Mouse (Mus musculus) lung, embryonic 14.5 days (tissue): Measurements from ENCODE around the gene Tnk1. TPM values are rescaled to one million over a fixed set of nuclear protein-coding genes. Genes with fewer than 3 reads are reported as not detected.

ENCODE experiments used
- ATAC-seq: fragments of 200-750 bp; cut with Nextera tagmentation; 2 replicates; pipeline ENCODE4 v1.8.0; 2017; ENCODE audit warnings: mild to moderate bottlenecking, moderate TSS enrichment, moderate library complexity; ENCODE audit not compliant: insufficient read depth
- DNase-seq: peaks from one replicate; pipeline ENCODE4 v3.0.0-alpha.2; 2015
- H3K27ac ChIP-seq: fragments of 300-500 bp; sonication (generic); 2 replicates; pipeline ENCODE4 v1.5.1; 2014; ENCODE audit warnings: low read depth, mild to moderate bottlenecking, moderate library complexity
- H3K27me3 ChIP-seq: fragments of 300-500 bp; sonication (generic); 2 replicates; pipeline ENCODE4 v1.6.1; 2014; ENCODE audit warnings: low read length, control low read depth; ENCODE audit not compliant: insufficient read depth
- H3K36me3 ChIP-seq: fragments of 300-500 bp; sonication (generic); 2 replicates; pipeline ENCODE4 v1.6.1; 2014; ENCODE audit warnings: control low read depth; ENCODE audit not compliant: insufficient read depth
- H3K4me1 ChIP-seq: fragments of 300-500 bp; sonication (generic); 2 replicates; pipeline ENCODE4 v1.6.1; 2014; ENCODE audit warnings: antibody characterized with exemption, control low read depth; ENCODE audit not compliant: insufficient read depth
- H3K4me2 ChIP-seq: fragments of 300-500 bp; sonication (generic); 2 replicates; pipeline ENCODE4 v1.6.1; 2014; ENCODE audit warnings: mild to moderate bottlenecking
- H3K4me3 ChIP-seq: fragments of 300-500 bp; sonication (generic); 2 replicates; pipeline ENCODE4 v1.5.1; 2014; ENCODE audit warnings: low read depth, low read length
- H3K9ac ChIP-seq: fragments of 300-500 bp; sonication (generic); 2 replicates; pipeline ENCODE4 v1.6.1; 2014
- H3K9me3 ChIP-seq: fragments of 300-500 bp; sonication (generic); 2 replicates; pipeline ENCODE4 v1.6.1; 2016; ENCODE audit warnings: low read depth, low read length, control low read depth
- CTCF ChIP-seq: IDR thresholded peaks from 2 replicates; pipeline ENCODE4 v1.5.1; 2016; ENCODE audit warnings: antibody characterized with exemption, low read depth
- WGBS: fragments of 180-500 bp; shearing (Covaris S2); extraction: QIAGEN DNeasy Blood & Tissue Kit; methylation state at CpG from one replicate; pipeline ENCODE4 v1.1.7; 2014; 5-methylcytosine and 5-hydroxymethylcytosine counted together
- polyA plus RNA-seq: library from polyadenylated mRNA; unstranded; fragments of >200 nt; fragmentation: Nextera tagmentation; extraction: Ambion mirVana; gene quantifications from 2 replicates; pipeline ENCODE4 v1.2.1, GENCODE M21; 2014

Gene Tnk1
- polyA plus RNA-seq, 1 experiment from 2014 or later, result 6.1 TPM

- H3K27me3 ChIP-seq, result peaks cover 14% of the 10 kb centered on the region; the same call in 1 of the 2 replicates
- peak overlapping the region; percentile 73 for H3K4me3 ChIP-seq
- 8% methylated on average over 46 of the region's 48 CpGs for whole genome bisulfite sequencing
- ATAC-seq (no peak), DNase-seq (peak; percentile 60)
- no peak overlapping the region for H3K27ac ChIP-seq
- no peaks in the 10 kb centered on the region for H3K9me3 ChIP-seq
- H3K9ac ChIP-seq, result peak overlapping the region; percentile 55
- peaks cover 27% of the 10 kb centered on the region for H3K36me3 ChIP-seq
- H3K4me2 ChIP-seq, result peak overlapping the region; percentile 75
- TF ChIP-seq CTCF, result no peak
- H3K4me1 ChIP-seq, result peaks cover 16% of the 10 kb centered on the region; the same call in 1 of the 2 replicates
Measured at GRCm38 (mm10) chr11:69834001-69834549, 24.5 kb downstream of the Tnk1 start.

DNA sequence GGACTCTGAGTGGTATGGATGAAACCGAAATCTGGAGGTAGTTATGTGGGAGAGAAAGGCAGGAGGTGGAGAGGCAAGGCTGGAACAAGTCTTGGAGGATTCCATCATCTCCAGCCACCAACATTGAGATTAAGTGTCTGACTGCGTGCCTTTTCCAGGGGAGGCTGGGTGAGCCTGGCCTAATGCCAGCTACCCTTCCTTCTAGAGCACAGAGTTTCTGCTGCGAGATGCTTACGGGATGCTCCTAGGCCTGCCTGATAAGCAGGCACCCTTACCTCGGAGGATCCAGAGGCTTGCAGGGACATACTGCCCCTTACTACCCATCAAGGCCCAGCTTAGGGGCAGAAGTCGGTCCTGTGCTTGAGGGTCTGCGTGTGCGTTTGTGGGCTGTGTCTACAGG lies 25.0 kb downstream of the Tnk1 start:
- ATAC-seq (no peak), DNase-seq (no peak)
- Histone ChIP-seq H3K9ac (peak overlapping the region; percentile 55), H3K9me3 (no peaks in the 10 kb centered on the region), H3K27me3 (peaks cover 14% of the 10 kb centered on the region; the same call in 1 of the 2 replicates), H3K36me3 (peaks cover 32% of the 10 kb centered on the region), H3K27ac (no peak overlapping the region), H3K4me3 (peak overlapping the region; percentile 73), H3K4me2 (peak overlapping the region; percentile 75), H3K4me1 (peaks cover 16% of the 10 kb centered on the region; the same call in 1 of the 2 replicates)
- WGBS, result 51% methylated on average over 8 of the region's 8 CpGs
- no peak for TF ChIP-seq CTCF

- Histone ChIP-seq H3K36me3 (peaks cover 71% of the 10 kb centered on the region), H3K4me1 (peaks cover 3% of the 10 kb centered on the region; the same call in 1 of the 2 replicates), H3K4me2 (no peak overlapping the region), H3K9me3 (no peaks in the 10 kb centered on the region), H3K27ac (no peak overlapping the region), H3K27me3 (peaks cover 4% of the 10 kb centered on the region; the same call in 1 of the 2 replicates), H3K9ac (no peak overlapping the region), H3K4me3 (no peak overlapping the region)
- WGBS, result 73% methylated on average over 5 of the region's 5 CpGs
- no peak for ATAC-seq
- DNase-seq, result no peak
- TF ChIP-seq CTCF, result no peak
Measured at GRCm38 (mm10) chr11:69828832-69829231, 29.7 kb downstream of the Tnk1 start.

- Histone ChIP-seq H3K4me3 (no peak overlapping the region), H3K27me3 (no peaks in the 10 kb centered on the region), H3K4me2 (no peak overlapping the region), H3K27ac (no peak overlapping the region), H3K9ac (no peak overlapping the region), H3K36me3 (peaks cover 41% of the 10 kb centered on the region), H3K4me1 (no peaks in the 10 kb centered on the region), H3K9me3 (no peaks in the 10 kb centered on the region)
- no peak for TF ChIP-seq CTCF
- DNase-seq, result no peak
- 83% methylated on average over 2 of the region's 2 CpGs for WGBS
- ATAC-seq, result no peak
Measured at GRCm38 (mm10) chr11:69823456-69823855, 35.1 kb downstream of the Tnk1 start.

DNA sequence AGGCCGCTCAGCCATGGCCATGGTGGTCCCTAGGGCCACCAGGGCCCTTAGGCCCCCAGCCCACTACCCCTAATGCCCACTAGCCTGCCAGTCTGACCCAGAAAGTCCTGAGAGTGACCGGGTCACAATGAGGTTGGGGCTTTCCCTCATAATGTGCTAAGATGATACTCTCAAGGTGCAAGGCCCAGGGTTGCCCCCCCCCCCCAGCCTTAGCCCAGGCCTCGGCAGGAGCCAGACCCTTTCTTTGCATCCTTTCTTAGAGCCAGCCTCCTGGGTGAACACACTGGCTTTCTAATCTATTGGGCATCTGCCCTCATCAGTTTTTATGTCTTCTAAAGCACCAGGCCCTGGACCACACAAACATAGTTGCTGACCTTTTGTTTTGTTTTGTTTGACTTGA lies 36.5 kb downstream of the Tnk1 start, which contains the start of gene Spem1:
TSS of gene Spem1 (minus strand) at position 101 of the 400 bp plus-strand sequence.
- no peak within 1 kb of the TSS for H3K4me3 ChIP-seq
- H3K9me3 ChIP-seq, result peaks cover 7% of the 10 kb centered on the region; the same call in 1 of the 2 replicates
- no peak within 1 kb of the TSS for H3K4me2 ChIP-seq
- no peak for DNase-seq
- WGBS, result 78% methylated on average over 3 of the region's 3 CpGs
- peaks cover 31% of the 10 kb centered on the region; the same call in 1 of the 2 replicates for H3K36me3 ChIP-seq
- no peak within 1 kb of the TSS for H3K9ac ChIP-seq
- H3K27me3 ChIP-seq, result no peaks in the 10 kb centered on the region
- TF ChIP-seq CTCF, result no peak
- ATAC-seq, result no peak
- H3K4me1 ChIP-seq, result no peaks in the 10 kb centered on the region
- no peak within 1 kb of the TSS for H3K27ac ChIP-seq

DNA sequence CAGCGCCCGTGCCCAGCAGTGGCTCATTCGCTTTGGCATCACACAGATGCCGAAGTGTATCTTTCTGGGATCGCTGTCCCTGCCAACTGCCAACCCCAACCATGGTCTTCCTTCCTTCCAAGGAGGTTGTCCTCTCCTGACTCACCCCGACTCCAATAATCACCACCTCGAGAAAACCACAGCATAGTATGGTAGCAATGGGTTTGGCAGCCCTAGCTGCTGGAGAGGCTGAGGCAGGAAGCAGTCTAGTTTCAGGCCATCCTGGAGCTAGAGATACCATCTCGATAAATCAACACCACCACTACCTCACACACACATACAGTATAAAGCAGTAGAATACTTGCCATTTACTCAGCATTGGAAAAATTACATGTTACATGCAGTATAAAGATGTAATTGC lies 39.7 kb downstream of the Tnk1 start:
- ATAC-seq (no peak), DNase-seq (no peak)
- 91% methylated on average over 8 of the region's 8 CpGs for WGBS
- H3K9me3 ChIP-seq, result peaks cover 7% of the 10 kb centered on the region; the same call in 1 of the 2 replicates
- no peak overlapping the region for H3K9ac ChIP-seq
- H3K36me3 ChIP-seq, result no peaks in the 10 kb centered on the region
- H3K27ac ChIP-seq, result no peak overlapping the region
- H3K4me1 ChIP-seq, result no peaks in the 10 kb centered on the region
- TF ChIP-seq CTCF, result no peak
- no peak overlapping the region for H3K4me3 ChIP-seq
- H3K27me3 ChIP-seq, result no peaks in the 10 kb centered on the region
- no peak overlapping the region for H3K4me2 ChIP-seq

DNA sequence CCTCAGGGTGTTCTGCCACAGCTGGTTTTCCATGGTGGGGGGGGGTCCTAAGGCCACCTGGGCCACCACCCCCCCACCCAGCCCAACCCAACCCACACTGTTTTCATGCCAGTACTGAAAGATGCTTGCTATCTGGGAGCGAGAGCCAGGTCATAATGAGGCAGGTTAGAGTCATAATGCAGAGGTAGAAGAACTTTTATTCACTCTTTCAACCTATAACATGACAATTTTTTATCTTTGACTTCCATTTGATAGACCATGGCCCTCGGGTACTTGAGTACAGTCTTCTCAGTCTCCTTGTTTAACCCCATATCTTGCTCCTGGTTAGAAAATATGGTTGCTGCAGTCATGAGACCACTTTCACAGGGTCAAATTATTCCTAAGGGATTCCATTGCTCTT lies 40.2 kb downstream of the Tnk1 start, which contains the start of gene Spem2:
TSS of gene Spem2 (minus strand) at position 101 of the 400 bp plus-strand sequence.
- H3K4me3 ChIP-seq, result no peak within 1 kb of the TSS
- no peaks in the 10 kb centered on the region for H3K27me3 ChIP-seq
- H3K9me3 ChIP-seq, result peaks cover 7% of the 10 kb centered on the region; the same call in 1 of the 2 replicates
- DNase-seq, result no peak
- H3K9ac ChIP-seq, result no peak within 1 kb of the TSS
- 70% methylated on average over 2 of the region's 2 CpGs for WGBS
- no peak for TF ChIP-seq CTCF
- H3K4me1 ChIP-seq, result no peaks in the 10 kb centered on the region
- no peak within 1 kb of the TSS for H3K27ac ChIP-seq
- no peak for ATAC-seq
- H3K36me3 ChIP-seq, result no peaks in the 10 kb centered on the region
- H3K4me2 ChIP-seq, result no peak within 1 kb of the TSS
